Comparison of ENCODE assay signal across 8 mouse cellular contexts in the genomic region with DNA sequence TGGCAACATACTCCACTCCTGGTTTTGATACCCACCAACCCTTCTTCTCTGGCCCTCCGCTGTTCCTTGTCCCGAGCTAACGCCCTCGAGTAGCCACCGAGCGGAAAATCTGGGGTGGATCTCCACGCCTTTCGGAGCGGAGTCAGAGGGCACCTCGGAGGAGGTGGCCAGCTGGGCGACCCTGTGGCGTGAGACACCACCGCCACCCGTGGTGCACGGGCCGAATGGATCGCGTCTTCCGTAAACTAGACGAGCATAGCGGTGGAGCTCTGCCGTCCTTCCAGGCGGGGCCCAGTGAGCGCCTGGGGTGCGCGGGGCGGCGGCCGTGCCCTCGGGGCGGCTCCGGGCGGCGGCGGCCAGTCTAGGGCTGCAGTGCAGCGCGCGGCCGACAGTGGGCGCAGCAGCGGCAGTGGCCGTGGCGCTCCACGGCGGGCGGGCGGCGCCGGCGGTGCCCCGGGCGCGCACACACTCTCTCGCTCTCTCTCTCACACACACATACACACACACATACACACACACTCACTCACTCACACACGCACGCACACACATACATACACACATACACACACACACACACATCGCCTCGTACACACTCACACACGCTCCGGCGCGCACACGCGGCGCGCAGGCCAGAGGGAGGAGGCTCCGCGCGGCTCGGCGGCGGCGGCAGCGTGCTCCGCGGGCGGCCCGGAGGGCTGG. TPM values are rescaled to one million over a fixed set of nuclear protein-coding genes. Genes with fewer than 3 reads are reported as not detected.
DNase-seq lines count a peak whose midpoint lies in the region; ATAC-seq lines count a peak whose summit lies in the region.

Syt7 (plus strand) TSS at position 476 of the 699 bp plus-strand sequence.

- H3K4me1 ChIP-seq in intestine, embryonic 16.5 days (ENCODE audit: control insufficient read depth, insufficient read depth, low read length): peaks cover 8% of the 10 kb centered on the region

- H3K27me3 ChIP-seq in intestine, embryonic 16.5 days (replicated peaks; ENCODE audit: control insufficient read depth, insufficient read depth, low read length): peaks cover 20% of the 10 kb centered on the region

- peak within 1 kb of the TSS; percentile 66 for H3K4me3 ChIP-seq in intestine, embryonic 16.5 days (ENCODE audit: low read length)

- H3K9ac ChIP-seq in intestine, embryonic 16.5 days (ENCODE audit: low read depth, low read length): peak within 1 kb of the TSS; percentile 73

- DNase-seq in adrenal gland, postnatal 25 days: peak; percentile 93
- peak; percentile 98 for DNase-seq in embryo, embryonic 9.5 days (ENCODE audit: extremely low spot score)
- peak; percentile 82 to 92 for DNase-seq in gastrocnemius, postnatal 4 days (ENCODE audit: low spot score in 2 of 2)
- DNase-seq in left cerebral cortex, postnatal 25 days (ENCODE audit: low spot score in 2 of 2): peak; percentile 81 to 84
- DNase-seq in mesoderm, embryonic 11.5 days (ENCODE audit: low read depth, low spot score): peak; percentile 96
- peak; percentile 81 for DNase-seq in right cerebral cortex, postnatal 25 days
- peak; percentile 85 to 86 for DNase-seq in urinary bladder, postnatal 36 days (ENCODE audit: low spot score in 2 of 2)

- under 1% methylated on average over 77 of the region's 78 CpGs for WGBS in intestine, embryonic 16.5 days

- no peaks in the 10 kb centered on the region for H3K36me3 ChIP-seq in intestine, embryonic 16.5 days (ENCODE audit: control insufficient read depth, insufficient read depth, low read length)

- H3K9me3 ChIP-seq in intestine, embryonic 16.5 days (ENCODE audit: control insufficient read depth, low read length): no peaks in the 10 kb centered on the region

- intact Hi-C loops in left cerebral cortex, postnatal 25 days (cut with DNase I): loop anchor here (2.0 kb wide), 2 partner anchors 46 kb away; no protein-coding TSS in a partner anchor

- H3K27ac ChIP-seq in intestine, embryonic 16.5 days (ENCODE audit: low read length): no peak within 1 kb of the TSS

- ATAC-seq in intestine, embryonic 16.5 days: peak; percentile 90

- H3K4me2 ChIP-seq in intestine, embryonic 16.5 days (ENCODE audit: low read depth, low read length): peak within 1 kb of the TSS; percentile 96

RNA-seq across cellular contexts. Expression of gene Syt7, which starts in this region (rescaled TPM):
- 21.6 and 27.9 TPM in 2 replicates for total RNA-seq in adrenal gland, postnatal 25 days (2021)
- total RNA-seq in gastrocnemius, postnatal 4 days (2021): 1 to 10 TPM; 6.2 to 6.9 TPM
- 0.94 and 1.3 TPM in 2 replicates for polyA plus RNA-seq in intestine, embryonic 16.5 days (2015; fragmentation: Nextera tagmentation; extraction: Ambion mirVana)
- total RNA-seq in left cerebral cortex, postnatal 25 days (2021): 100 to 1,000 TPM; 309 to 332 TPM

Comparison
In these comparisons a context has a peak if more than half of its experiments do, and no peak if none do; other contexts are left out.
1. RNA of gene Syt7 (total RNA-seq): 309 to 332 TPM in left cerebral cortex, postnatal 25 days; 21.6 to 27.9 TPM in adrenal gland, postnatal 25 days and 6.2 to 6.9 TPM in gastrocnemius, postnatal 4 days; every median in the first group is over 10 times any median in the second.
2. Peak in every context shown above with its lines, with median percentiles within 50 percentile points of each other: DNase-seq.